Mouse (Mus musculus) urinary bladder, adult 18-20 months (tissue): ENCODE results near the gene Rcn3.
"Not testable (repeated sequence)": the region's sequence is repeated elsewhere in the genome, so short reads cannot be mapped to it uniquely, and the experiment has no call there.

Experiments used
- DNase-seq, 2 experiments: peaks; one replicate each; pipeline ENCODE4 v3.0.0; 2022; ENCODE audit warnings: low spot score in 2 of 2, mixed read lengths in 2 of 2

Gene Rcn3

DNA sequence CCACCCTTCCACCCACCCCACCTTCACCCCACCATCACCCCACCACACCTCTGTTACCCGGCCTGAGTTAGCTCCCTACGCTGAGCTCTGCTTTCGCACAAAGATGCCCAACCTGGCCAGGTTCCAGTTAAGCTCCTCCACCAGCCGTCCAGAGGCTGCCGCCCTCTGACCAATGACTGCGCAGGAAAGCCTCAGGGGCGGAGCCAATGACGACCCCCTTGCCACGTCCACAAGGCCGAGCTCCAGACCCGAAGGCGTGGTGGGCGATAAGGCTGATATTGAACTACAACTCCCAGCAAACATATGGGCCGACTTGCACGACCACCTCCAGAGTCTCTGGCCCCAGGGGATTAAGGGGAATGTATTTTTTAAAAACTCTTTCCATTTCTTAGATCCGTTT lies at the start of gene Rcn3:
Gene Rcn3 (minus strand): TSS at position 174 of the 400 bp plus-strand sequence.
- peak in 1 of 2 experiments; percentile 84 for DNase-seq

DNA sequence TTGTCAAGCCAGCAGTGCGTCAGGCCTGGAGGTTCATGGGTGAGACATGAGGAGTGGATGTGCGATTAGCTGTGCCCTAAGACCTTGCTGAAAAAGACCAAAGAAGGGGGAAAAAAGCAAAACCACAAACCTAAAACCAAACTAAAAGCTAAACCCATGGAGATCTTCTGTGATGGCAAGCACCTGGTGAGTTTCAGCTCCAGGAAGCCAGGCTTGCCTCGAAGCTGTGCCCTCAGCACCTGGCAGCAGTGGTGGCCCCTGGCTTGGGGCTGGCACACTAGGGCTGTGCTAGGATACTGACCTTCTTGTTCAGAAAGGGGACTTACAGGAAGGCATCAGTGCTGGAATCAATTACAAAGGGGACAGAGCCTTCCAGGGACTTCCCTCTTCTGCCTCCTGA lies 49.3 kb upstream of the Rcn3 start:
- no peak for DNase-seq

DNA sequence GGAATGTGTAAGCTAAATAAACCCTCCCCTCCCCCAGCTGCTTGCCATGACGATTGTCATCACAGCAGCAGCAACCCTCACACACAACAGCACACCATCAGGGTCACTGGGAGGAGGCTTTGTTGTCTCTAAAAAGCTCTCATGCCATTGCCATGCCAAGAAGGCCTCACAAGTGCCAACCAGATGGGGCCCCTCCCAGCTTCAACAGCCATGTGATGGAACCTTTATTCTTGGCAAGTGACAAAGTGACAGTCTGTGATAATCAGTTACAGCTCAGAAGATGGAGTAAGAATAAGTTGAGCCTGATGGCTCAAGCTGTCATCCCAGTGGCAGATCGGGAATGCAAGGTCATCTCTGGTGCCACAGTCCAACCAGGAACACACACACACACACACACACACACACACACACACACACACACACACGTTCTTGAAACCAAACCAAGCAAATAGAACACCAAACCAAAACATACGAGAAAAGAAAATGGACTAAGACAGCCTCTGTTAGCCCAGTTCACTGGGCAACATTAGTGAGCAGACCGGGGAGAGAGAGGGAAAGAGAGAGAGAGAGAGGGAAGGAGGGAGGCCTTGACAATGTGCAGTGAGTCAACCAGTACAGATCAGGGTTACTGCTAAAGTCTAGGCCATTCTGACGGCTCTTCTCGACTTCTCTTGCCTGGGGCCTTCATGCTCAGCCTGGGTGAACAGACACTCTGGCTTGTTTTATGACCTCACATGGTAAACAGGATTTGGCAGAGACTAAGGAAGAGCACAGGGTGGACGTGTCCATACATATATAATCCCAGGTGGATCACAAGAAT lies 48.1 kb upstream of the Rcn3 start:
- DNase-seq, result no peak

DNA sequence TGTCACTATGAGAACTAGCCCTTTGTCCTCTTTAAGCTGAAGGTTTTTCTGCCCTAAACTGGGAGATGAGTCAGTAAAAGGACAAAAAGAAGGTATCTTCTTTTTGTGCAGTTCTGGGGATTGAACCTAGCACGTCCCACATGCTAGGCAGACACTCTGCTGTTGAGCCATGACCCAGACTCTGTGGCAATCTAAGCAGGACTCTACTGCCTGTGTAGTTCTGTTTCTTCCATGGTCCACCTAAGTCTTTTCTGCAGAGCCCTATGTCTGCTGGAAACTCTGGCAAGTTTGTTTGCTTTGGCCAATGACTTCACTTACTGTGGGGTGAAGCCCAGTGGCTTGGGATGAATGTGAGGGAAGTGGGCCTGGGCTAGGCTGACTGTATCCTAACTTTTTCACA lies 46.4 kb upstream of the Rcn3 start:
- no peak for DNase-seq

DNA sequence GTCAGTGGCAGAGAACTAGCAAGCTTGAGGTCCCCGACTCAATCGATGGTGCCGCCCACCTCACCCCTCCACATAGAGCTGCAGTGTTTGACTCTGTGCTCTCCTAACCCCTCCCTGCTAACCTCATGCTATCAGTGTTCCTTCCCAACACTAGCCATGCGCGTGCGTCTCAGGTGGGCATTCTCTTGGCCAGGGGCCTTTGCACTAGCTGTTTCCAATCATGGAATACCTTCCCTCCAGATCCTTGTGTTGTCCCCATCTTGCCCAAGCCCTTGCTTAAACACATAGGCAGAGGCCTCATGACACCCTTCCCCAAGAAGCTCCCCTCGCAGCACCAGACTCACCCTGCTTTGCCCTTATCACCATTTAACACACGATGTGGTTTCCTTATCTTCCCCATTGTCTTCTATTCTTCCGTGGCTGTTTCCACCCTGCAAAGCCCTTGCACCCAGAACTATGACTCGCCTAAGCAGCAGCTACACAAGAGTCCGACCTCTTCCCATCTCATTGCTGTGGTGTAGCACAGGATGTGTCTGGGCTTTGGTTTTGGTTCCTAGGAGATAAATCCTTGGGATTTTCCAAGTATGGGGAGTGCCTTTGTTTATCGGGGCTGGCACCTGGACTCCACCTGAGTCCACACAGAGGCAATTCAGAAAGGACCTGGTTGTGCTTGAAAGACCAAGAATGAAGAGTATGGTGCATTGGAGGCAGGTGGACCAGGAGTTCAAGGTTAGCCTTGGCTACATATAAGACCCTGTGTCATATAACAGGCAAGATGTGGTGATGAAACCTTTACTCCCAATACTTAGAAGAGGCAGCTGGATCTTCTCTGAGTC lies 45.4 kb upstream of the Rcn3 start:
- DNase-seq, result no peak

DNA sequence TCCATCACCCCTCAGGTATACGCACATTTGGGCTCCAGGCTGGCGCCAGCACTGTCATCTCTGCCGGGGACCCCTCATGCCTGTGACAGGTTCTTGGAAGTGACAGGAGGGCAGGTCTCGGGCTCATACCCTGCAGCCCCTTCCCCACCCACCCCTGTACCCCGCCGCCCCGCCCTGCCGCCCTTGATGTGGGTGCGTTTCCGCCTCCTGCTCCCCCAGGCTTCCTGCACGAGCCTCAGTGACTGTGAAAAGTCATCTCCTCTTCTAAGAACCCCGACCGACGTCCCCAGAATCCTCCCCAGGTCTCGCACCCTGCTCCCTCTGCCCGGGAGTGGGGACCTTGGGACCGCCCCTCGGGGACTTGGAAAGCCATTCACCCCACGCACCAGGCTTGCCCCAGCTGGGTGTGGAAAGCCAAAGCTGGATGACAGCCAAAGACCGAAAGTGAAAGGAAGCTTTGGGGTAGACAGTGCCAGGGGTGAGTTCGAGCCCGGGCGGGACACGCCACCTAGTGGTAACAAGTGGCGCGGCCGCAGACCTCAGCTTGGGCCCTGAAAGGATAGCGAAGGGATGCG lies 44.1 kb upstream of the Rcn3 start, which contains the start of the genes Gm45713 and Flt3l:
Gene Gm45713 (minus strand): TSS at position 239 of the 575 bp plus-strand sequence.
Gene Flt3l (minus strand): TSS at position 440 of the 575 bp plus-strand sequence.
- DNase-seq, result peak; percentile 90 to 91

DNA sequence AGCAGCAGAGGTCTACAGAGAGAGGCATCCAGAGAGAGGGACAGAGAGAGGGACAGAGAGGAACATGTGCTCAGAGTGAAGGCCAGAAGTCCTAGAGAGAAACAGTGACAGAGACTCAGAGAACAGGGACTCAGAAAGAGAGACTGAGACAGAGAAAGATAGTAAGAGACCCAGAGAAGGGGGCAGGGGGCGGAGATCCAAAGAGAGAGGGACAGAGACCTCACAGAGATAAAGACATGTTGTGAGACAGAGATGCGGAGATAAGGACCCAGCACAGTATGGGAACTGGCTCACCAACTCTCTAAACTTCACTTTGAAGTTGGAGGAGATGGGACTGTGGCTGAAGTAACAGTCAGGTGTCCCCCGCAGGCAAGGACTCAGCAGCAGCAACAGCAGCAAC lies 43.3 kb upstream of the Rcn3 start:
- no peak for DNase-seq

DNA sequence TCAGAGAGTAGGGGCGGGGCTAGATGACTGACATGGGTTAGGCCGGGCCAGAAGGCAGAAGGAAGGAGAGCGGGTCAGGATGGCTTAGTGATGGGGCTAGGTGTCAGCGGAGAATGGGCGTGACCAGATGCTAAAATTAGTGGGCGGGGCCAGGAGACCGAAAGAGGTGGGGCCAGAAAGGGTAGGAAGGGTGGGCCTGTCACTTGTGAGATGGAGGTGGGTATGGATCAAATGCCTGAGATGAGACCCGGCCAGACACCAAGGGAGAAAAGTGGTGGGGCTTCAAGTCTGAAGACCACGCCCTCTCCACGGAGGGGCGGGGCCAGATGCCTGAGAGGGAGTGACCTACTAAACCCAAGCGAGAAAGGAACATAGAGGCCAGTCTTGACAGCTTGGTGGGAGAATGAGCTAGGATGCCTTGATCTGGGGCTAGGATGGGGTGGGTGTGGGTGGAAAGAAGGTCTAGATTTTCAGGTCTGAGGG lies 42.6 kb upstream of the Rcn3 start:
- no peak for DNase-seq

DNA sequence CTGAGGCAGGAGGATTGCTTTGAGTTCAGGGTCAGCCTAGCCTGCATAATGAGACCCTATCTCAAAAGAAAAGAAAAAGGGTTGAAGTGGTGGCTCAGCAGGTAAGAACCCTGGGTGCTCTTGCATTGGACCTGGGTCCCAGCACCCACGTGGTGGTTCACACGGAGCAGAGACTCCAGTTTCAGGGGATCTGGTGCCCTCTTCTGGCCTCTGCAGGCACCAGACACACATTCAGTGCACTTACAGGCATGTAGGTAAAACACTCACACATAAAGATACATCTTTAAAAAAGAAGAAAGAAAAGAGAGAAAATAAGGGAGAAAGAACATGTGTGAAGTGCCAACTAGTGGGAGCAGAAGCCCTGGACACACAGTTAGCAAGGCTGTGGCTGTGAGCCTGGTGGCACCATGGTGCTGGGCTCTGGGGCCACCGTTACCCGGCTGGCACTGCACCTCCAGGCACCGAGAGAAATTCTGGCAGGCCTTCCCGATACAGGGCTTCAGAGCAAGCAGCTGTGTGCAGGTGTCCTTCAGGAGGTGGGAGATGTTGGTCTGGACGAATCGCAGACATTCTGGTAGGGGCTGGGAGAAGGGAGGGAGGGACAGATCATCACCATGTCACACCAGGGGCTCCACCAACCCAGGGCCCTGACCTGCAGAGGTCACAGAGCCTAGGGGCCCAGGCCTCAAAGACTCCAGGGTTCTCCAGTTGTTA lies 41.6 kb upstream of the Rcn3 start:
- DNase-seq, result no peak

DNA sequence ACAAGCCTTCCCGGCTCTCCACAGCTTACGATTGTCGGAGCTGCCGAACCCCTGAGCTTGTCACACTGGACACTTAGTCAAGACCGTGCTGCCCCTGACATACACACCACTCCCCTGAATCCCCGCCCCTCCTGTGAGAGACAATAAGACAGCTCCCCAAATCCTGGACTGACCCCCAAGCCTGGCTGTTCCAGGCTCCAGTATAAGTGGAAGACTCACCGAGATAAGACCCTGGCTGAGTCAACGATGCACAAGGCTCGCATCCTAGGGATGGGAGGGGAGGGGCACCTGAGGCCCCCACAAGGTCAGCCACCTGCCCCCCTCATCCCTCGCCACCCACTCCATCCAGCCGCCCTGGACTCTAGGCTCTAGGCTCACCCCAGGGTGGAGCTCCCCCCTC lies 39.8 kb upstream of the Rcn3 start:
- no peak for DNase-seq

DNA sequence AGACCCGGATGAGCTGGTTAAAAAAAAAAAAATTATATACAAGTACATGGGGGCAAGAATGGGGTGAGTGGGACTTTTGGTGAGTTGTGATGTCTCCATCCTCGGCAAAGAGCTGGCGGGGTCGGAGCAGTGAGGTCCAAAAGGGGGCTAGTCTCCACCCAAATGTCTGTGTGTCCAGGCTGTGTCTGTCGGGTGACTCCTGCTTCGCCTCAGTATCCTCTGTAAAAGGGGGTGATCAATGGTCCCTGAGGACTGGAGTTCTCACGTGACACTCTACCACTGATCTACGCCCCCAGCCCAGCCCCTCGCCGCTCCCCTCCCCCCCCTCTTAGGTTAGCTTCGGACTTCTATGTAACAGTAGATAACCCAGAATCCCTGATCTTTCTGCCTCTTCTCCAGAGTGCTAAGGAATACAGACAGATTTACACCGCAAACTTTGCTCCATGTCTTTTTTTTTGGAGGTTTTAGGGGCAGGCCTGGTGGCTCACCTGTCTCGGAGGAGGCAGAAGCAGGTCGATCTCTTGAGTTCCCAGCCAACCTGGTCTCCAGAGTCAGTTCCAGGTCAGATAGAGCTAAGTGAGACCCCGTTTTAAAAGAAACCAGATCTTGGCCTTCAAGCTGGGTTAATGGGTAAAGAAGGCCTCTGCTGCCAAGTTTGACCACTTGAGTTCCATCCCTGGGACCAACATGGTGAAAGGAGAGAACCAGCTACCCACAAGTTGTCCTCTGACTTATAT lies 37.9 kb upstream of the Rcn3 start:
- DNase-seq, result no peak

DNA sequence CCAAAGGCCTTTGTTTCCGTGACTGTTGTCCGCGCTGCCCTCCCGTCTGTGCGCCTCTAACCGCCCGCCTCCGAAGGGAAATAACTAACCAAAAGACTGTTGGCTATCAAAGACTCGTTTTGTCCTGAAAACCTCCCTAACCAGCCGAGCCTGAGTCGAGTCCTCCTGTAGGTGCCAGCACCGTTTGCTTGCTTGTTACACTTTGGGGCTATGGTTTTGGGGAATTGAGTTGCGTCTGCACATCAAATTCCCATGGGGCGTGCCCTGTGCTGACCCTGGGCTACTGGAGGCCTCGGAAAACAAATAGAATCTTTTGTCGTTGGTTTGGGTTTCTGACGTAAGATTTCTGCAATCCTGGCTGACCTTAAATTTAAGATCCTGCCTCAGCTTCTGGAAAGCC lies 37.3 kb upstream of the Rcn3 start:
- no peak for DNase-seq

DNA sequence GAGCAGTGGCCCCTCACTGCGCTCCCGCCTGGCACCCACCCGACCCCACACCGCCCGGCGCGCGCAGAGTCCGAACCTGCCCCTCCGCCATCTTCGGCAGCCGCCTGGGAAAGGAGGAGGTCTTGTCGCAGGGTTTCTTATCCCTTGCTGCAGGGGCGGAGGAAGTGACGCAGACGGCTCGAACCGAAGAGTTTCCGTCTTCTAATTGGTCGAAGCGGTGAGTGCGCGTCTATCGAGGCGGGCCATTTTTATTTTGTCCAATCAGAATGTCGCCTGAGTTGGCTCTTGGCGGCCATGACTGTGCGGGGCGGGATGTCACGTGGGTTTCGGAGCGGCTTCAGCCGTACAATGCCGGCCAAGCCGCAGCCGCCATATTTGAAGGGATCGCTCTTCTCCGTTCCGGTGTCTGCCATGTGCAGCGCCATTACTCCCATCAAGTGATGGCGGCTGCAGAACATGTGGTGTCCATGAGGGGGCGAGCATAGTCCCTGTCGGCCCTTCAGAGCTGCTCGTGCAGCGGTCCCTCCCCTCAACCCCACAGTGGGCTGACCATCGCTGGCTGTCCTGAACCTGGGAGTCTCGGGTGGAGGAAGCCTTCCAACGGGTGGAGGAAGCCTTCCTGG lies 36.7 kb upstream of the Rcn3 start, which contains the start of gene Rpl13a:
Gene Rpl13a (minus strand): TSS at position 138 of the 623 bp plus-strand sequence.
- peak; percentile 96 to 99 for DNase-seq

DNA sequence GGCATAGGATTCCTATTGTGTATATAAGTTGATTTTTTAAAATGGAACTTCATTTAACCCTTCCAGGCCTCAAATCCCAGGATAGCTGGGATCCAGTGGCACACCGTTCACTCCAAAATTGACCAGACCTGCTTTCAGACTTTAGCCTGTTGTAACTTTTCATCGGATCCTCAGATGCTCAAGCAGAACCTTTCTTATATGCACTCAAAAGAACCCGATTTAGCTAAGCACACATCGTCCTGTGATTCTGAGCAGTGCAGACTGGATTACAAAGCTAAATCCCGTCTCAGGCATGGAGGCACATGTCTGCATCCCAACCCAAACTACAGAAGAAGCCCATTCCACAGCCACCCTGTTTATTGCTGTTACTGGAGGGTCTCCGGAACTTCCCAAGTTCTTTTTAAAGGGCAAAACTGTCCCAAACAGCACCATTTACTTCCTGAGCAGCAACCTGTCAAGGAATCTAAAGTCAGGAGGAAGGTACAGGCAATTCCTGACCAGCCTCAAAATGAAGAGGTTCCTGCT lies 35.7 kb upstream of the Rcn3 start:
- DNase-seq, result no peak

DNA sequence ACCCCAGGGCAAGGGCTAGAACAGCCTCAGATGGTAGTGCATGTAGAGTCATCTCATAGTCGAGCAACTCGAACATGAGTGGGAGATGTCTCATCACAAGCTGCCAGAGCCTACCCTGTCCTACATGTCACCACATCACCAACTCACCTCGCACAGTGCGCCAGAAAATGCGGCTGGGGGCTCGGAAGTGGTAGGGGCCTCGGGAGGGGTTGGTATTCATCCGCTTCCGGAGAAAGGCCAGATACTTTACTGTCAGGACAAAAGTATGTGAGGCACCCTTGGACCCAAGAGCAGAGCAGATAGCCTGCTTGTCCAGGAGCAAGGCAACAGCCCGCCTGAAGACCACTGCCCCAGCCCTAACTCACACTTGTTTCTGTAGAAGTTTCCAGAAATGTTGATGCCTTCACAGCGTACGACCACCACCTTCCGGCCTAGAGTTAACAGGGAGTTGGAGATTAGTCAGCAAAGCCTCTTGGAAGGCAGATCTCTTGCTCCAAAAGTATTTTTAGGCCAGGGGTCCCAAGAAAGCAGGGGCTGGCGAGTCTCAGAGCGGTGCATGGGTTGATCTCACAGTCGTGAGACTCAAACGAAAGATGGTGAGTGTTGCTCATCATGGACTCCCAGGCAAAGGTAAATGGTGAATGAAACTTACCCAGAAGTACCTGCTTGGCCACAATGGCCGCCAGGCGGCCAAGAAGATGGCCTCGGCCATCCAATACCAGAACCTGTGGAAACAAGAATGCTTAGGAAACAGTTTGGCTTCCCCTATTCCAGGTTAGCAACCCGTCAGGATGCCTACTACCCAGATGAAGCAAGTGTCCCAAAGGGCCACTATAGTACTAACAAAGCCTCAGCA lies 35.1 kb upstream of the Rcn3 start:
- no peak for DNase-seq

DNA sequence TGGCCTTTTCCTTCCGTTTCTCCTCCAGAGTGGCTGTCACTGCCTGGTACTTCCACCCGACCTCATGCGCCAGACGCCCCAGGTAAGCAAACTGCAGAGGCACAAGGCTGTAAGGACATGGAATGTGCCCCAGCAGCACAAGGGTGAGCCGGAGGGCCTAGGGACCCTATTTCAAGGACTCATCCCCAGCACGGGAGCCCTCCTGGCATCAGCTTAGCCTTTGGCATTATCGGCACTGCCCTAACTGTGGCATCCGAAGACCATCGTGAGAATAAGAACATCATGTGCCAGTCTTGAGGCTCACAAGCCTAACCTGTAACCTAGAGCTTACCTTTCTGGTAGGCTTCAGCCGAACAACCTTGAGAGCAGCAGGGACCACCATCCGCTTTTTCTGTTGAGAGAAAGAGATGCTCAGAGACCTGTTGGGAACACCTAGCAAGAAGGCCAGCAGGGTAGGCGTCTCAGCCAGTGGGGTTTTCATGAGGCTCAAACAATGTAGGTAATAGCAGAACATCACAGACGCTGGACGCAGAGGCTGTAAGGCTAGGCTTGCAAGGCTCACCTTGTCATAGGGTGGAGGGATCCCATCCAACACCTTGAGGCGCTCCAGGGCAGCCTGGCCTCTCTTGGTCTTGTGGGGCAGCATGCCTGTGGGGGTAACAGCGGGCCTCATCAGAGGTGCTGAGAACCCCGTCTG lies 34.3 kb upstream of the Rcn3 start:
- no peak for DNase-seq

DNA sequence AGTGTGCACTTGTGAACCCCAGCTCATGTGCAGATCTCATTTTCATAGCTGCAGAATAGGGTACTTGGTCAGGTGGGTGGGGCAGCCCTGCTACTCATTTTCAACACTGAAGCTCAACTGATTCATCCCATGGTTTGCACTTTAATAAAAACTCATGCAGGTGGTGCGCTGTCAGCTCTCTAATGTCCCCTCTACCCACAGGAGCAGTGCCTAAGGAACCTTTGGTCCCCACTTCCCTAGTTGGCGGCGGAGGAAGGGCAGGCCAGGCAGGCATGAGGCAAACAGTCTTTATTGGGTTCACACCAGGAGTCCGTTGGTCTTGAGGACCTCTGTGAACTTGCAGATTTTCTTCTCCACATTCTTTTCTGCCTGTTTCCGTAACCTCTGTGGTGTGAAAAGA lies 33.6 kb upstream of the Rcn3 start:
- not testable (repeated sequence) for DNase-seq

DNA sequence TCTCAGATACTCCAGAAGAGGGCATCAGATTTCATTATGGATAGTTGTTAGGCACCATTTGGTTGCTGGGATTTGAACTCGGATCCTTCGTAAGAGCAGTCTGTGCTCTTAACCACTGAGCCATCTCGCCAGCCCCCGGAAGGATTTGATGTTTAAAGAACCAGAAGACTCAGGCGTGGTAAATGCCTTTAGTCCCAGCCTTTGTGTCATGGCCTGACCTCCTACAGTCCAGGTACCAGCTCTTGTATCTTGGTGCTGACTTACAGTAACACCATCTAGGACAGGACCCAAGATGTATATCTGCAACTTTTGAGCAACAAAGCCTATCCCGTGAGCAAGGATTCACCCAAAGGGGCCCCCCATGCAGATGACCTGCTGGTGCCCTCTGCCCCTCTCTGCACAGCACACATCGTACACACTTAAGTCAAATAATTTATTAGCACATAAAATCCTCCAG lies 33.2 kb upstream of the Rcn3 start:
- DNase-seq, result no peak
